Mouse (Mus musculus) olfactory bulb, adult 2 months (tissue): ENCODE results near the gene Ece1.

ENCODE experiments used
- CTCF ChIP-seq: fragments of 200-500 bp; IDR thresholded peaks from 2 replicates; pipeline ENCODE4 v1.5.1; 2012; ENCODE audit warnings: low read depth, mild to moderate bottlenecking, low read length, moderate library complexity; ENCODE audit not compliant: insufficient read depth
- POLR2A ChIP-seq: fragments of 200-500 bp; IDR thresholded peaks from 2 replicates; pipeline ENCODE4 v1.6.1; 2012; ENCODE audit warnings: mild to moderate bottlenecking, low read depth, low read length, moderate library complexity; ENCODE audit not compliant: insufficient read depth

GRCm38 (mm10) chr4:137954184-137954583 is 92.1 kb downstream of the Ece1 start:
- TF ChIP-seq CTCF = no peak
- TF ChIP-seq POLR2A = no peak
